Mouse (Mus musculus): ENCODE data around the gene Iqgap2.

GRCm38 (mm10) chr13:95826178-95826577 lies 65.5 kb downstream of the Iqgap2 start:
- no peak for TF ChIP-seq UBTF (IDR thresholded peaks at IDR 0.05; ENCODE audit: borderline replicate concordance, insufficient read depth, low read depth, low read length)
- TF ChIP-seq CTCF (IDR thresholded peaks at IDR 0.05 in 2 of 3, conservative IDR thresholded peaks at IDR 0.05 in 1 of 3; ENCODE audit: control insufficient read depth in 1 of 3, insufficient read depth in 1 of 3, low read depth in 2 of 3, low read length in 3 of 3, poor library complexity in 1 of 3, severe bottlenecking in 1 of 3) = no peak
- TF ChIP-seq JUND (IDR thresholded peaks at IDR 0.05; ENCODE audit: low read depth, low read length) = no peak
- TF ChIP-seq EP300 (IDR thresholded peaks at IDR 0.05; ENCODE audit: low read depth in 1 of 2, low read length in 2 of 2) = no peak
- no peak for TF ChIP-seq POLR2A (IDR thresholded peaks at IDR 0.05; ENCODE audit: control insufficient read depth in 1 of 2, insufficient read depth in 1 of 2, low read depth in 1 of 2, low read length in 2 of 2, poor library complexity in 1 of 2)
- no peak for TF ChIP-seq HCFC1 (IDR thresholded peaks at IDR 0.05; ENCODE audit: low read depth, low read length)
- TF ChIP-seq GABPA (IDR thresholded peaks at IDR 0.05; ENCODE audit: low read depth, low read length) = no peak
- TF ChIP-seq TCF12 (IDR thresholded peaks at IDR 0.05; ENCODE audit: low read depth, low read length) = no peak
- no peak for TF ChIP-seq ZNF384 (IDR thresholded peaks at IDR 0.05; ENCODE audit: low read depth, low read length)
- no peak for TF ChIP-seq RCOR1 (IDR thresholded peaks at IDR 0.05; ENCODE audit: low read depth, low read length)
- TF ChIP-seq TBP (IDR thresholded peaks at IDR 0.05; ENCODE audit: low read depth, low read length) = no peak
- TF ChIP-seq GATA1 (IDR thresholded peaks at IDR 0.05; ENCODE audit: low read depth, low read length) = no peak
